Mouse (Mus musculus) embryonic facial prominence, embryonic 10.5 days (tissue): Measurements from ENCODE around the gene Vat1. TPM values are rescaled to one million over a fixed set of nuclear protein-coding genes. Genes with fewer than 3 reads are reported as not detected.

ENCODE experiments used
- microRNA-seq: library from miRNA; unstranded; fragments of <30 nt; microRNA quantifications from one replicate; pipeline ENCODE4, GENCODE M21; 2017
- polyA plus RNA-seq: library from polyadenylated mRNA; unstranded; fragments of >200 nt; fragmentation: Nextera tagmentation; extraction: Ambion mirVana; gene quantifications from 2 replicates; pipeline ENCODE4 v1.2.1, GENCODE M21; 2016

Gene Vat1
- polyA plus RNA-seq, 1 experiment from 2014 or later = 21.3 TPM

Small RNA genes within 50 kb of the gene (microRNA-seq; reads per million reads assigned to microRNA genes)
- not detected for gene Mir6929

Other genes starting within 250 kb of the Vat1 start
- 13.3 and 14.5 TPM in 2 replicates for gene Ezh1, start 239.8 kb downstream of the Vat1 start, polyA plus RNA-seq
- 66.4 and 68.4 TPM in 2 replicates for gene Ramp2, start 220.2 kb downstream of the Vat1 start, polyA plus RNA-seq
- 124 TPM in 2 replicates for gene Vps25, start 212.5 kb downstream of the Vat1 start, polyA plus RNA-seq
- 6.0 and 8.3 TPM in 2 replicates for gene Wnk4, start 205.7 kb downstream of the Vat1 start, polyA plus RNA-seq
- 1.3 and 1.4 TPM in 2 replicates for gene Cntd1, start 187.2 kb downstream of the Vat1 start, polyA plus RNA-seq
- gene Coa3, start 187.1 kb downstream of the Vat1 start, polyA plus RNA-seq = 200 and 203 TPM in 2 replicates
- gene Becn1, start 163.9 kb downstream of the Vat1 start, polyA plus RNA-seq = 141 and 154 TPM in 2 replicates
- gene Psme3, start 150.0 kb downstream of the Vat1 start, polyA plus RNA-seq = 189 and 203 TPM in 2 replicates
- gene Aoc2, start 141.2 kb downstream of the Vat1 start, polyA plus RNA-seq = 2.6 and 3.4 TPM in 2 replicates
- 0.04 TPM in 1 of 2 replicates, not detected in the other for gene Aoc3, start 135.6 kb downstream of the Vat1 start, polyA plus RNA-seq
- not detected in 2 replicates for gene G6pc, start 98.7 kb downstream of the Vat1 start, polyA plus RNA-seq
- 102 and 110 TPM in 2 replicates for gene Aarsd1, start 48.6 kb downstream of the Vat1 start, polyA plus RNA-seq
- gene Gm27029, start 41.4 kb downstream of the Vat1 start, polyA plus RNA-seq = 12.6 and 13.1 TPM in 2 replicates
- 17.5 and 21.4 TPM in 2 replicates for gene Rundc1, start 41.1 kb downstream of the Vat1 start, polyA plus RNA-seq
- 3.9 and 4.7 TPM in 2 replicates for gene Ptges3l, start 40.9 kb downstream of the Vat1 start, polyA plus RNA-seq
- gene Rpl27, start 23.9 kb downstream of the Vat1 start, polyA plus RNA-seq = 469 and 481 TPM in 2 replicates
- 2.1 and 3.1 TPM in 2 replicates for gene Ifi35, start 17.8 kb downstream of the Vat1 start, polyA plus RNA-seq
- 16.5 and 31.6 TPM in 2 replicates for gene Rnd2, start 1.2 kb downstream of the Vat1 start, polyA plus RNA-seq
- gene Brca1, start 85.7 kb upstream of the Vat1 start, polyA plus RNA-seq = 23.7 and 27.0 TPM in 2 replicates
- 68.0 and 70.0 TPM in 2 replicates for gene Nbr1, start 85.9 kb upstream of the Vat1 start, polyA plus RNA-seq
- gene Tmem106a, start 116.0 kb upstream of the Vat1 start, polyA plus RNA-seq = 1.5 and 2.1 TPM in 2 replicates
- gene Gm11634, start 133.0 kb upstream of the Vat1 start, polyA plus RNA-seq = not detected in 2 replicates
- gene Rdm1, start 161.0 kb upstream of the Vat1 start, polyA plus RNA-seq = 28.2 and 29.4 TPM in 2 replicates
- gene Arl4d, start 199.3 kb upstream of the Vat1 start, polyA plus RNA-seq = 3.3 and 5.1 TPM in 2 replicates